Mouse (Mus musculus): ENCODE measurements around the gene Entr1.
"Not testable (repeated sequence)": the region's sequence is repeated elsewhere in the genome, so short reads cannot be mapped to it uniquely, and the experiment has no call there.

Entr1 gene

GRCm38 (mm10) chr2:26387713-26388112 lies 1.4 kb downstream of the Entr1 start:
- DNase-seq: no peak

- not testable (repeated sequence) for DNase-seq
Observed at GRCm38 (mm10) chr2:26380871-26381270, 8.2 kb downstream of the Entr1 start.

GRCm38 (mm10) chr2:26380131-26380771 lies 8.9 kb downstream of the Entr1 start, which contains the start of gene Snapc4:
Gene Snapc4, minus strand, starts transcription at chr2:26380653.
- peak; percentile 83 for DNase-seq

GRCm38 (mm10) chr2:26372396-26372795 lies 16.7 kb downstream of the Entr1 start:
- no peak for DNase-seq

- DNase-seq: no peak
Observed at GRCm38 (mm10) chr2:26368572-26368971, 20.5 kb downstream of the Entr1 start.

GRCm38 (mm10) chr2:26367911-26368310 lies 21.2 kb downstream of the Entr1 start:
- DNase-seq: no peak

DNA sequence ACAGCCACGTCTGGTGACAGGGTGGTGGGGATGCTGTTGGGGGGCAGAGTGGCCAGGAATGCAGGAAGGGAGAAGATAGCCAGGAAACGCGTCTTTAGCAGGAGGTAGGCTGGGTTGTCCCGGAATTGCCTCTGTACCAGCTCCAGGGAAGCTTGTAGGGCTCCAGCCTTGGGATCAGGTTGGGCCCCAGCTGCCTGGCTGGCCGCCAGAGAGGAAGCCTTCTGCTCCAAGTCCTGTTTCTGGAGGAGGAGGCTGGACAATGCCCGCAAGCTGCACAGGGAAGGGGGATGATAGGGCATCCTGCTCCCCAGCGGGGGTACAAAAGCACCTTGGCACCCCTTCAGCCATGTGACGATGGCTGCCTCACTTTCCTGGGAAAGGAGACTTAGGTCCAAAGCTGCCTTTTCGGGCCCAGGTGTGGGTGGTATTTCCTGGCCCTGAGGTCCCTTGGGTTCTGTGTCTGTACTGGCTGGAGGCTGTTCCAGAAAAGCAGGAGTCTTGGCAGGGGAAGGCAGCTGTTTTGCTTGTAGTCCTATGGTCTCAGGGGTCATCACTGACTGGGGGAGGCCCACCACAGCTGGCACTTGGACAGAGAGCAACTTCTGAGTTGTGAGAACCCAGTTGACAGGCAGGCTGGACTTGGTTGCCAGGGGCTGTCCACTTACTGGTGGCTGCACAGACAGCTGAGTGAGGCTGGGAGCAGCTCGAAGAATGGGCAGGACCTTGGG lies 24.2 kb downstream of the Entr1 start:
- DNase-seq: peak; percentile 60

- DNase-seq: no peak
Observed at GRCm38 (mm10) chr2:26363481-26363880, 25.6 kb downstream of the Entr1 start.

GRCm38 (mm10) chr2:26362991-26363390 lies 26.1 kb downstream of the Entr1 start:
- DNase-seq: no peak

DNA sequence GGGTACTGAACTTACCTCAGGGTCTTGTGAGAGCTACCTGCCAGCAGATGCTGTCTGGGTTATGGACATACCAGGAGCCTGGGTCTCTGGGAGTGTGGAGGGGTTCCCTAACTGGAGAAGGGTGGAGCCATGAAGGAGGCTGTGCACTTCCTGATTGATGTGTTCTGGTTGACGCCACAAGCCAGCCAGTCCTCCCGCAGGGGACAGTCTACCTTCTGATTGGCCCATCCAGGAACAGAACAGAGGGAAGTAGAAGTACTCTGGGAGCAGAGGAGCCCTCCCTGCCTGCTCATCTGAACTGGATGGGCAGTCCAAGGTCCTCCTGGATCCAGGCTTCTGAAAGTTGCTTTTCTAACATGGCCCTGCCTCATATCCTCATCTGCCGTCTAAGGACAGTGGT lies 28.3 kb downstream of the Entr1 start, which contains the start of gene Card9:
TSS of gene Card9 (minus strand) at position 147 of the 400 bp plus-strand sequence.
- no peak for DNase-seq

- DNase-seq: no peak
Observed at GRCm38 (mm10) chr2:26359983-26360382, 29.1 kb downstream of the Entr1 start.

GRCm38 (mm10) chr2:26358667-26359320 lies 30.3 kb downstream of the Entr1 start:
- no peak for DNase-seq

- no peak for DNase-seq
Observed at GRCm38 (mm10) chr2:26357484-26357883, 31.6 kb downstream of the Entr1 start.

DNA sequence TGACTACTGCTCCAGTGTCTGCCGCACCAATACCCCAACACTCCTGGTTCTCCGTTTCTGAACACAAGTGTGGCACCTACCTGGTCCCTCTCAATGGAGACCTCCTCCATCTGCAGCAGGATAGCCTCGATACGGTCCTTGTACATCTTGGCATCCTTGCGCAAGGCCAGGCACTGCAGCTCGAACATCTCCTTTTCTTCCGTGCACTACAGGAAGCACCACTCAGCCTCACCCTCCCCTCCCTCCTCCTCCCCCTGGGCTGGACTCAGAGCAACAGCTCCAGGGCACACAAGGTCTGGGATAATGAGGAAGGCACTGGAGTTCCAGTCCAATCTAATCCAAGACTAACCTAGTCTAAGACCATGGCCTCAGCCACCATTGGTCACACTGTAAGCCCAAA lies 32.4 kb downstream of the Entr1 start:
- no peak for DNase-seq

- no peak for DNase-seq
Observed at GRCm38 (mm10) chr2:26356231-26356630, 32.9 kb downstream of the Entr1 start.

DNA sequence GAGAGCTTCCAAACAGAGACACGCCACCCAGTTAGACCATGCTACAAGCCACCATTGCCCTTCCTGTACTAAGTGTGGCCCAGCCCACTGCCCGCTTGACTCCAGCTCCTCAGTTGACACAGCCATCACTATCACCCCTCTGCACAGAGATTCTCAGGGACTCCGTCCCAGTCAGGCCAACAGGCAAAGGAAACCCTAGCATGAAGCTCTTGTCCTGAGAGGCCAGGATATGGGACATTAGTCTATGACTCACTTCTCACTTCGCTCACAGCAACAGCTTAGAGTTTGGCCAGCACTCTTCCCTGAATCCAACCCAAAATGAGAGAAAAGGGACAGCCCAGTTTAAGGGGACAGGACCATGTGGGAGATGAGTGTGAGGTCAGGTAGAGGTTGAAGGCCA lies 34.7 kb downstream of the Entr1 start:
- no peak for DNase-seq

- no peak for DNase-seq
Observed at GRCm38 (mm10) chr2:26353066-26353980, 35.8 kb downstream of the Entr1 start.

GRCm38 (mm10) chr2:26352291-26352910 lies 36.7 kb downstream of the Entr1 start:
- no peak for DNase-seq

- DNase-seq: peak; percentile 94
Observed at GRCm38 (mm10) chr2:26351358-26352290, 37.5 kb downstream of the Entr1 start, which contains the start of gene Dnlz. Gene Dnlz, minus strand, starts transcription at chr2:26352110.

GRCm38 (mm10) chr2:26348241-26348640 lies 40.9 kb downstream of the Entr1 start:
- no peak for DNase-seq
